Mouse (Mus musculus): ENCODE measurements around the gene Pawr. TPM values are rescaled to one million over a fixed set of nuclear protein-coding genes. Genes with fewer than 3 reads are reported as not detected.

Gene Pawr
- polyA plus RNA-seq, 1 experiment from 2014 or later, result 7.1 TPM

DNA sequence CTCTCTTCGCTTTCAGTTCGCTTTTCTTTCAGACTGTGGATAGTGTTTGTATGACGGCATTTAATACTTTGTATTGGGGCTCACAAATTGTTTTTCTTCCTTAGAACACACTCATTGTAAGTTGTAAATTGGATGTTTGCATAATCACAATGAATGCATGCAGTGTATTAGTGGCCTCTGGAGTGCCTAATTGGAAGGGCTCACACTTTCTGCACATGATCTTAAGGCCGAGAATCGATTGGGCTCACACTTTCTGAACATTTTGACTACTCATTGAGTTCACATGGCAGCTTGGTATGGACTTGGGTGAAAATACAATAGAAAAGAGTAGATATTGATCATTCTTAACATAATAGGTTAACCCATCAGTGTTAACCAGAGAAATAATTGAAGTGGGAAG, 34.3 kb downstream of the Pawr start:
- H3K36me3 ChIP-seq (ENCODE audit: control insufficient read depth, insufficient read depth, low read length), result no peaks in the 10 kb centered on the region
- H3K9me3 ChIP-seq (ENCODE audit: control insufficient read depth, low read length), result peaks cover 10% of the 10 kb centered on the region
- H3K4me2 ChIP-seq (ENCODE audit: low read depth, low read length), result no peak overlapping the region
- no peaks in the 10 kb centered on the region for H3K27me3 ChIP-seq (replicated peaks; ENCODE audit: control insufficient read depth, insufficient read depth, low read length)
- no peak for ATAC-seq (ENCODE audit: low read depth)
- peaks cover 8% of the 10 kb centered on the region; the same call in 1 of the 2 replicates for H3K4me1 ChIP-seq (ENCODE audit: control insufficient read depth, insufficient read depth, low read length)
- H3K9ac ChIP-seq (ENCODE audit: low read depth, low read length), result no peak overlapping the region
- no peak overlapping the region for H3K27ac ChIP-seq (replicated peaks; ENCODE audit: low read depth, low read length)
- no peak for DNase-seq (ENCODE audit: low spot score)
- H3K4me3 ChIP-seq (ENCODE audit: low read depth, low read length), result no peak overlapping the region
- 98% methylated on average over 5 of the region's 5 CpGs for WGBS

DNA sequence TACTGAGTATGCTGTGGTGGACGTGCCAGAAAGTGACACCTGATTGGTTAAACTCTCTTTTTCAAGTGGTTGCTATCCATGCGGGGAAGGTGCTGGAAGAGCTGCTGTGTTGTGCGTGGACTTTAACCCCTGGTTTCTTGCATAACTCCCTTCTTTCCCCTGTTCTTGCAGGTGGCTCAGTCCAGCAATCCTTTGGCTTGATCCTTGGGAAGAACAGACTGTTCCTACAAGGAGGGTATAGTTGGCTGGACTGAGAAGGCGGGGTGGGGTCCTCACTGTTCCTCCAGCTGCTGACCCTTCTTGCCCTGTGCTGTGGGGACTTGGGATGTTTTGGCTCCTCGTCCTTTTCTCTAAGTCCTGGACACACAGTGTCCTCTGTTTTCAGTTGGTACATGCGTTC, 36.4 kb downstream of the Pawr start:
- 78% methylated on average over 6 of the region's 6 CpGs for WGBS
- no peak overlapping the region for H3K27ac ChIP-seq (replicated peaks; ENCODE audit: low read depth, low read length)
- no peak for ATAC-seq (ENCODE audit: low read depth)

DNA sequence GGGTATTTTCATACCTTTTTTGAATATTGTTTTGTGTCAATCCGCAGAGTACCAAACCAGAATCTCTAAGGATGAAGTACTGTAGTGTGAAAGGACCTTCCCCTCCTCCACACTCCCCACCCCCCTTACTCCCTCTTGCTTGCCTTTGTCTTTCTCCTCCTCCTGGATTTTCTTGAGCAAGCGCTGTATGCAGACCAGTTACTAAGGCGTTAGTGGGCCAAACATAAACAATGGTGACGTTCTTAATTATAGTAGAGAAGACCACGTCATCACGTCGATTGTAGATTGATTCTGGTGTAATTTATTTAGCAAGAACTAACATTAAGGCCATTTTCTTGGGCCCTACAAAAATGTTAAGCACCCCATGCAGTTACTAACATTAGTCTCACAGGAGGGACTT, 40.3 kb downstream of the Pawr start:
- ATAC-seq (ENCODE audit: low read depth), result no peak

More for the DNA sequence above, 36.4 kb downstream of the Pawr start:
- Histone ChIP-seq H3K4me3 (ENCODE audit: low read depth, low read length) (no peak overlapping the region), H3K4me1 (ENCODE audit: control insufficient read depth, insufficient read depth, low read length) (no peaks in the 10 kb centered on the region), H3K9ac (ENCODE audit: low read depth, low read length) (no peak overlapping the region), H3K27me3 (replicated peaks; ENCODE audit: control insufficient read depth, insufficient read depth, low read length) (no peaks in the 10 kb centered on the region), H3K4me2 (ENCODE audit: low read depth, low read length) (no peak overlapping the region), H3K9me3 (ENCODE audit: control insufficient read depth, low read length) (peaks cover 10% of the 10 kb centered on the region), H3K36me3 (ENCODE audit: control insufficient read depth, insufficient read depth, low read length) (no peaks in the 10 kb centered on the region)
- DNase-seq (ENCODE audit: low spot score), result no peak

DNA sequence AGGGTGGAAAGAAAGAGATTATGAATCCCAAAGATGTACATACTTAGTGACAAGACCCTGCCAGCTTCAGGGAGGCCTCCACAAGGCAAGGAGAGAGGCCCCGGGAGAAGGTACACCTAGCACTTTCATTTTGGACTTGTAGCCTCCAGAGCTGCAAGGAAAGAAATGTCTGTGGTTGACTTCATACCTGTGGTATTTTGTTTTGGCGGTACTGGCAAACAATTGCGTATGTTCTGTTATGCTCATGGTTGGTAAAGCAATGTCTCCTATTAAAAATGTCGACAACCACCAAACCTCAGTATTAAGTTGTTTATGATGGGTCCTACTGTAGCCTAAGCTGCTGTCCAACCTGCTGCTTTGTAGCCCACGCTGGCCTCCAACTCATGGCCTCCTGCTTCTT, 40.9 kb downstream of the Pawr start:
- H3K27ac ChIP-seq (replicated peaks; ENCODE audit: low read depth, low read length), result no peak overlapping the region
- H3K9me3 ChIP-seq (ENCODE audit: control insufficient read depth, low read length), result no peaks in the 10 kb centered on the region
- no peak overlapping the region for H3K4me2 ChIP-seq (ENCODE audit: low read depth, low read length)
- H3K36me3 ChIP-seq (ENCODE audit: control insufficient read depth, insufficient read depth, low read length), result no peaks in the 10 kb centered on the region
- no peaks in the 10 kb centered on the region for H3K4me1 ChIP-seq (ENCODE audit: control insufficient read depth, insufficient read depth, low read length)
- no peak overlapping the region for H3K9ac ChIP-seq (ENCODE audit: low read depth, low read length)
- DNase-seq (ENCODE audit: low spot score) (no peak), ATAC-seq (ENCODE audit: low read depth) (no peak)
- H3K27me3 ChIP-seq (replicated peaks; ENCODE audit: control insufficient read depth, insufficient read depth, low read length), result no peaks in the 10 kb centered on the region
- WGBS, result 82% methylated on average over 5 of the region's 5 CpGs
- no peak overlapping the region for H3K4me3 ChIP-seq (ENCODE audit: low read depth, low read length)

More for the DNA sequence above, 40.3 kb downstream of the Pawr start:
- Histone ChIP-seq H3K36me3 (ENCODE audit: control insufficient read depth, insufficient read depth, low read length) (no peaks in the 10 kb centered on the region), H3K9me3 (ENCODE audit: control insufficient read depth, low read length) (no peaks in the 10 kb centered on the region), H3K27ac (replicated peaks; ENCODE audit: low read depth, low read length) (no peak overlapping the region), H3K9ac (ENCODE audit: low read depth, low read length) (no peak overlapping the region), H3K4me3 (ENCODE audit: low read depth, low read length) (no peak overlapping the region), H3K4me1 (ENCODE audit: control insufficient read depth, insufficient read depth, low read length) (no peaks in the 10 kb centered on the region), H3K4me2 (ENCODE audit: low read depth, low read length) (no peak overlapping the region), H3K27me3 (replicated peaks; ENCODE audit: control insufficient read depth, insufficient read depth, low read length) (no peaks in the 10 kb centered on the region)
- DNase-seq (ENCODE audit: low spot score), result no peak
- 58% methylated on average over 7 of the region's 7 CpGs for WGBS

DNA sequence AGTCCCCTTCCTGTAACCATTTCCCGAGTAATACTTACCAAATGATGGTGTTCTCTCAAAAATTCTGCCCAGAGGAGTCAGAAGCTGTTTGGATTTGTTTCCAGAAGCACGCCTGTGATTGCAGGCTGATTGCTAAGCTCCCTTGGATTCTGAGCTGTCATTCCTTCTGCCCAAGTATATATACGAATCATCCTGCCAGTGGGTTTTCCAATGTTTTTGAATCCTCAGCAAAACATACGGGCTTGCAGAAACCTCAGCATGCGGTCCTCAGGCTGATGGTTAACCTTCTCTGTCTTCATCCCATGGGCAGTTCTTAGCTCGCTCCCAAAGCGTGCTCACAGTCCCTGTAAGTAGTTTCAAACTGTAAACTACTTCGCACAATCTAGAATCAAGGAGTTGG, 43.9 kb downstream of the Pawr start:
- no peaks in the 10 kb centered on the region for H3K27me3 ChIP-seq (replicated peaks; ENCODE audit: control insufficient read depth, insufficient read depth, low read length)

DNA sequence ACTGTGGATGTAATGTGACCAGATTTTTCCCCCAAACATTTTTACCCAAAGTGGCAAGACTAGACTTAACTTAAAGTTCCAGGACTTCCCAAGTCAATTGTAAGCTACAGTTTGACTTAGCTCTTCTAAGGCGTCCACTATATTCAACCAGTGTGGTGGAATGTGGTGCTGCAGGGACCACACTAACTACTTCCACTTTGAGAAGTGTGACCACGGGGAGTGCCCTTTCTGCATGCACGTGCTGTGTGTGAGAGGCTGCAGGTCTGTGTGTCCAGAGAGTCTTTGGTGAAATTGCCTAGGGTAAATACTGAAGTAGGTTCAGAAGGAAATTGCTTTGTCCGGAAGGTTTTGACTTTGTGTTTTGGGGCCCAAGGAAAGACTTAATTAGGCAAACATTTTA, 44.4 kb downstream of the Pawr start:
- Histone ChIP-seq H3K4me3 (ENCODE audit: low read depth, low read length) (no peak overlapping the region), H3K36me3 (ENCODE audit: control insufficient read depth, insufficient read depth, low read length) (no peaks in the 10 kb centered on the region), H3K27me3 (replicated peaks; ENCODE audit: control insufficient read depth, insufficient read depth, low read length) (no peaks in the 10 kb centered on the region), H3K4me2 (ENCODE audit: low read depth, low read length) (no peak overlapping the region), H3K27ac (replicated peaks; ENCODE audit: low read depth, low read length) (no peak overlapping the region), H3K4me1 (ENCODE audit: control insufficient read depth, insufficient read depth, low read length) (no peaks in the 10 kb centered on the region), H3K9ac (ENCODE audit: low read depth, low read length) (no peak overlapping the region), H3K9me3 (ENCODE audit: control insufficient read depth, low read length) (no peaks in the 10 kb centered on the region)
- 88% methylated on average over 4 of the region's 4 CpGs for WGBS
- DNase-seq (ENCODE audit: low spot score) (no peak), ATAC-seq (ENCODE audit: low read depth) (no peak)

More for the DNA sequence above, 43.9 kb downstream of the Pawr start:
- Histone ChIP-seq H3K9ac (ENCODE audit: low read depth, low read length) (no peak overlapping the region), H3K36me3 (ENCODE audit: control insufficient read depth, insufficient read depth, low read length) (no peaks in the 10 kb centered on the region), H3K9me3 (ENCODE audit: control insufficient read depth, low read length) (no peaks in the 10 kb centered on the region), H3K4me3 (ENCODE audit: low read depth, low read length) (no peak overlapping the region), H3K27ac (replicated peaks; ENCODE audit: low read depth, low read length) (no peak overlapping the region), H3K4me2 (ENCODE audit: low read depth, low read length) (no peak overlapping the region), H3K4me1 (ENCODE audit: control insufficient read depth, insufficient read depth, low read length) (no peaks in the 10 kb centered on the region)
- ATAC-seq (ENCODE audit: low read depth) (no peak), DNase-seq (ENCODE audit: low spot score) (no peak)
- WGBS, result 91% methylated on average over 8 of the region's 8 CpGs

- DNase-seq (ENCODE audit: low spot score), result no peak
- Histone ChIP-seq H3K4me3 (ENCODE audit: low read depth, low read length) (no peak overlapping the region), H3K9ac (ENCODE audit: low read depth, low read length) (no peak overlapping the region), H3K4me1 (ENCODE audit: control insufficient read depth, insufficient read depth, low read length) (no peaks in the 10 kb centered on the region), H3K27ac (replicated peaks; ENCODE audit: low read depth, low read length) (no peak overlapping the region), H3K9me3 (ENCODE audit: control insufficient read depth, low read length) (no peaks in the 10 kb centered on the region), H3K27me3 (replicated peaks; ENCODE audit: control insufficient read depth, insufficient read depth, low read length) (no peaks in the 10 kb centered on the region), H3K4me2 (ENCODE audit: low read depth, low read length) (no peak overlapping the region), H3K36me3 (ENCODE audit: control insufficient read depth, insufficient read depth, low read length) (no peaks in the 10 kb centered on the region)
- WGBS, result 91% methylated on average over 7 of the region's 7 CpGs
- ATAC-seq (ENCODE audit: low read depth), result no peak
Observed at GRCm38 (mm10) chr10:108377369-108377768, 45.4 kb downstream of the Pawr start.

GRCm38 (mm10) chr10:108378062-108378461, 46.1 kb downstream of the Pawr start:
- Histone ChIP-seq H3K4me3 (ENCODE audit: low read depth, low read length) (no peak overlapping the region), H3K4me2 (ENCODE audit: low read depth, low read length) (no peak overlapping the region), H3K27ac (replicated peaks; ENCODE audit: low read depth, low read length) (no peak overlapping the region), H3K4me1 (ENCODE audit: control insufficient read depth, insufficient read depth, low read length) (no peaks in the 10 kb centered on the region), H3K27me3 (replicated peaks; ENCODE audit: control insufficient read depth, insufficient read depth, low read length) (no peaks in the 10 kb centered on the region), H3K9me3 (ENCODE audit: control insufficient read depth, low read length) (no peaks in the 10 kb centered on the region), H3K36me3 (ENCODE audit: control insufficient read depth, insufficient read depth, low read length) (no peaks in the 10 kb centered on the region), H3K9ac (ENCODE audit: low read depth, low read length) (no peak overlapping the region)
- WGBS, result 76% methylated on average over 6 of the region's 6 CpGs
- ATAC-seq (ENCODE audit: low read depth) (no peak), DNase-seq (ENCODE audit: low spot score) (no peak)

- Histone ChIP-seq H3K36me3 (ENCODE audit: control insufficient read depth, insufficient read depth, low read length) (no peaks in the 10 kb centered on the region), H3K4me3 (ENCODE audit: low read depth, low read length) (no peak overlapping the region), H3K4me1 (ENCODE audit: control insufficient read depth, insufficient read depth, low read length) (no peaks in the 10 kb centered on the region), H3K9ac (ENCODE audit: low read depth, low read length) (no peak overlapping the region), H3K27ac (replicated peaks; ENCODE audit: low read depth, low read length) (no peak overlapping the region), H3K4me2 (ENCODE audit: low read depth, low read length) (no peak overlapping the region), H3K9me3 (ENCODE audit: control insufficient read depth, low read length) (no peaks in the 10 kb centered on the region), H3K27me3 (replicated peaks; ENCODE audit: control insufficient read depth, insufficient read depth, low read length) (no peaks in the 10 kb centered on the region)
- DNase-seq (ENCODE audit: low spot score), result peak; percentile 41
- 74% methylated on average over 5 of the region's 5 CpGs for WGBS
- no peak for ATAC-seq (ENCODE audit: low read depth)
Observed at GRCm38 (mm10) chr10:108378479-108378878, 46.6 kb downstream of the Pawr start.

All from embryonic facial prominence, embryonic 14.5 days (tissue).